Mouse (Mus musculus) cerebellum, adult 2 months (tissue): ENCODE results near the gene Pecr.

Source experiments
- CTCF ChIP-seq: fragments of 200-500 bp; IDR thresholded peaks from 2 replicates; pipeline ENCODE4 v1.5.1; 2011; ENCODE audit warnings: low read depth, mild to moderate bottlenecking, control low read depth, low read length, moderate library complexity, borderline replicate concordance; ENCODE audit not compliant: insufficient read depth
- POLR2A ChIP-seq: fragments of 200-500 bp; IDR thresholded peaks from 2 replicates; pipeline ENCODE4 v1.6.1; 2011; ENCODE audit warnings: low read length, control low read depth, borderline replicate concordance; ENCODE audit not compliant: insufficient read depth

- TF ChIP-seq CTCF = no peak
- TF ChIP-seq POLR2A = no peak
Observed at GRCm38 (mm10) chr1:72309744-72310424, 25.8 kb upstream of the Pecr start.
